Mouse (Mus musculus) bone marrow, adult 2 months (tissue): ENCODE results near the gene Plac8.

Experiments used
- CTCF ChIP-seq: fragments of 200-500 bp; IDR thresholded peaks from 2 replicates; pipeline ENCODE4 v1.5.1; 2011; ENCODE audit warnings: low read length, control low read depth; ENCODE audit not compliant: control insufficient read depth, insufficient read depth
- POLR2A ChIP-seq: fragments of 200-500 bp; IDR thresholded peaks from 2 replicates; pipeline ENCODE4 v1.6.1; 2011; ENCODE audit warnings: low read depth, mild to moderate bottlenecking, control low read depth, low read length, borderline replicate concordance; ENCODE audit not compliant: control insufficient read depth

- TF ChIP-seq CTCF (no peak), POLR2A (no peak)
These were observed 13.6 kb upstream of the Plac8 start for GRCm38 (mm10) chr5:100585657-100586056.
